Mouse (Mus musculus) lung, postnatal 36 days (tissue): ENCODE data around the gene Ptpn14.

Experiments used
- DNase-seq: peaks from one replicate; pipeline ENCODE4 v3.0.0; 2022; ENCODE audit warnings: mixed read lengths

Ptpn14 gene

DNA sequence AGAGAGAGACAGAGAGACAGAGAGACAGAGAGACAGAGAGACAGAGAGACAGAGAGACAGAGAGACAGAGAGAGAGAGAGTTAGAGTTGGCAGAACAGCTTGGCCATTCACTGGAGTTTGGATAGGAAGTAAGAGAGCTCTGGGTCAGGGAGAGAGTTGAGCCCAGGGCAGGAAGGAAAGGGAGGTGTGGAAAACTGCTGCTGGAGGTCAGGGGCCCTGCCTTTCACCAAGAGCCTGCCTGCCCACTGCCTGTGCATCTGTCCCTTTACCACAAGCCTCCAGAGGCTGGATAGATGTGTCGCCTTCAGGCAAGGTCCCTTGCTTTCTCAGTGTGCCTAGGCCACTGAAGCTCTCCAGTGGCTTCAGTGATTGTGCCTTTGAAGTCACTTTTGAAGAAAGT, 46.7 kb downstream of the Ptpn14 start:
- no peak for DNase-seq

DNA sequence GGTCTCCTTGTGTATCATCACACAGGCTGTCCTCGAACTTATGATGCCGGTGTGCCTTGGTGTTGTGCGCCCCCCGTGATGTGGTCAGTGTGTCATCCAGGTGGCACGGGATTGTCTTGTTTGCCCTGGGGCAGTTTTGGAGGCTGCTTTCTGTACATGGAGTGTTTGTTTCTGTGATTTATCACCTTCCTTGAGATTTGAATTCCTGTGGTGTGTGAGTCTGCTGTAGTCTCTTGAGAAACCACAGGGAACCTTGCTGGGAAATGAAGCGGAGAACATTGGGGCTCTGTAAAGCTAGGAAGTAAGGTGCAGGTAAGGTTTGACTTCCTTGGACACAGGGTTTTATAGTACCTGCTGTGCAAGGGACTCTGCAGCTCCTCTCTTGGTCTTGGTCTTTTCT, 49.1 kb downstream of the Ptpn14 start:
- DNase-seq, result no peak

DNA sequence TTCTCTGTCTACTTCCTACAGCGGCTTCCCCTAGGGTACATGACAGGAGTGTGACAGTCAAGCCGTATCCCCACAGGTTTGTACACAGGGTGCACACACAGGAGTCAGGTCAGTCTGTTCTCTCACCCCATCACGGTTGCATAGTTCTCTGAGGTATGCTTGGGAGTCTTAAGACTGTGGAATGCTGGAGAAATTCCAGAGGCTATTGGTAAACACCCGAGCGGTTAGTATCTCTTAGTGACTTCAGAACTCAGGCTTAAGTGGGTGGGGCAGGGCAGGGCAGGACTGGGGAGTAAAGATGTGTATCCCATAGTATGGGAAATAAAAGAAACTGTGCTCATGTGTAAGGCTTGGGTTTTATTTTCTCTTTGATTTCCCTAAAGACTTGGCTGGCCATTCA, 50.3 kb downstream of the Ptpn14 start:
- peak; percentile 49 for DNase-seq

DNA sequence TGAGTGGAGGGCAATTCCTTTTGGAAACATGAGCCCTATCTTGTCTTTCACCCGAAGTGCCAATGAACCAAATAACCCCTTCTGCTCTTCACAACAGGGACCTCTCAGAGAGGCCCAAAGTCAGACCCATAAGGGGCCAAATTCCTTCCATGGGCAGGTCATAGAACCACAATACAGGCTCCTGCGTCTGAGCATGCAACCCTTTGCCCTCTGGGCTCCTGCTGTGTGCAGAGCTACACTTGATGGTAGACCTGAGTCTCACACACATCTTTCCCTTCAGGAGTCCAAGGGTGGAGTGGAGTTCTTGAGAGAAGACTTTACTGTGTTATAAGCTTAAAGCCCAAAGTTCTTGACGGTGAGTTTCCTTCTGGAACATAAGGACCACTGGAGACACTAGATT, 51.2 kb downstream of the Ptpn14 start:
- no peak for DNase-seq

DNA sequence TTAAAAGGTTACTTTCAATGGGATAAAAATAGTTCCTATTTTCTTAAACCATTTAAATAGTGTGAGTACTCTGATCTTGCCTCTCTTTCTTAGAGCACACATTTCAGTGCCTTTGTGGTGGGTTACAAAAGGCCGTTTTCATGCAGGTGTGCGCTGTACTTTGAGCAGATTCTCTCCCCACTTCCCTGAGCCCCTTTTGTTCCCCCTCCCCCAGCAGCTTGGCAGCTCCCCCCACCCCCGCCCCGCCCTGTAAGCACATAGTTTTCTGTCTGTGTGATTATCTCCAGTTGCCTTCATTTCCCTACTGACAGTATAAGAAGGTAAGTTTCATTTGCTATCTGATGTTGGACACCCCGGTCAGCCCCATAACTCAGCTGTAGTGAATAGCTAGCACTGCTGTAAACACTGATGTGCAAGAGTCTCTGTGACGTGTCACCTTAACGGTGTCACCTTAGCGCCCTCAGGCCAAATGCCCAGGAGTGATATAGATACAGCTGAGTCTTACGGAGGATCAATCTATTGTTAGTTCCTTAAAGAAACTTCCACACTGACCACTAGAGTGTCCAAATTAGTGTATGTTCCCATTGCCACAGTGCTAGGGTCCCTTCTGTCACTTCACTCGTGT, 53.8 kb downstream of the Ptpn14 start:
- DNase-seq, result no peak

DNA sequence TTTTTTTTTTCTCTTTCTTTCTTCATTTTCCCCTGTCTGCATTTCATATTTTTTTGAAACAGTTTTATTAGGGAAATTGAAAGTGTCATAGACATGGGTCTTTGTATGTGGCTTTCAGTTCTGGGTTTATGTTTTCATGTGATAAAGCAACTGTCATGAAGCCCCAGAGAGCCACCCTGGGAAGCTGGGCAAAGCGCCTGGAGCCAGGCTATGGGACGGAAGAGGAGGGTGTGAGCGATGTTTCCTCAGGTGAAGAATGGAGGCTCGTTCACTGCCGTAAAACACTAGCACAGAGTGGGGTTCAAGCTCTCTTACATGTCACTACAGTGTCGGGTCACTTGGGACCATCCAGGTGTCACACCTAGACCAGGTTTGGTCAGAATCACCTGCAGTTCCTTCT, 54.6 kb downstream of the Ptpn14 start:
- no peak for DNase-seq

DNA sequence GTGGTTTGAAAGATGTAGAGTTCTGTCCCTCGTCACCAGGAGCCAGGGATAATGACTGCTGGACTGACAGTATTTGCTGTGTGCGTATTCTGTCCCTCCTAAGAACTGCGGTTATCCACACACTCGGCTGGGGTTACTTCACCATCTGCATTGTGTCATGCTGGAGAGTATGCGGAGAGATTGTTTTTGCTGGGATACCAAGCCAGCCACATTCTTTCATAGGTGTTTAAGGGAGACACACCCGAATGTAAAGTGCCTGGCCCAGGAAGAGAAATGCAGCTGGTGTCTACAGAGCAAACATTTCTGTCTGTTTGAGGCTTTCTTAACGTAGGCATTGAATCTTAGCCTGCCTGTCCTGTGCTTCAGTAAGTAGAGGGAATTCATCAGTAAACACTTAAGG, 56.4 kb downstream of the Ptpn14 start:
- peak; percentile 54 for DNase-seq

DNA sequence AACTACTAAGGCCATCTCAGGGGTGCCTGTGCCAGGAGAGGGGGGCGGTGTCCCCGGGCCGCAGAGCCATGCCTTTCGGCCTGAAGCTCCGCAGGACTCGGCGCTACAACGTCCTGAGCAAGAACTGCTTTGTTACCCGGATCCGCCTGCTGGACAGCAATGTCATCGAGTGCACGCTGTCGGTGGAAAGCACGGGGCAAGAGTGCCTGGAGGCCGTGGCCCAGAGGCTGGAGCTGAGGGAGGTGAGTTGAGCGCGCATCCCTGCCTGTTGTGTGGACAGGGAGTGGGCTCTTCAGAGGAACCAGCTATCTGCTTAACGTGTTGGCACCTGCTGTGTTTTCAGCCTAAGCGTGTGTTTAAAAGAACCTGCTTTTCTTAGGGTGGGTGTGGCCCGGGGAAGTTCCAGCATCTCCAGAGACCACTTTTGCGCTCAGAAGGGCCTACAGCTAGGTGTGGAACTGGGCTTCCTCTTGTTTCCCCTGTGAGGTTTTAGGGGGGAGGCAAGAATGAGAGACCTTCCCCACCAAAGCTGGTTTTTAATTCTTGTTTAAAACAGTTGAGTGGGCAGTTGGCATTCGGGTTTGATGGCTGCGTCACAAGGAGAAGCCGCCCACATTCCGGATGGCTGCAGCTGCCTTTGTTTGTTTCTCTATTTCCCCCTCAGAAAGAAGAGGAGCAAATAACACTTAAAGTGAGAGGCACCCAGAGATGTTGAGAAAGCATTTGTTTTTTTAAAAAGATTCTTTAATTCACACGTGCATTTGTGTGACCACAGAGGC, 58.8 kb downstream of the Ptpn14 start:
- DNase-seq, result peak; percentile 52

DNA sequence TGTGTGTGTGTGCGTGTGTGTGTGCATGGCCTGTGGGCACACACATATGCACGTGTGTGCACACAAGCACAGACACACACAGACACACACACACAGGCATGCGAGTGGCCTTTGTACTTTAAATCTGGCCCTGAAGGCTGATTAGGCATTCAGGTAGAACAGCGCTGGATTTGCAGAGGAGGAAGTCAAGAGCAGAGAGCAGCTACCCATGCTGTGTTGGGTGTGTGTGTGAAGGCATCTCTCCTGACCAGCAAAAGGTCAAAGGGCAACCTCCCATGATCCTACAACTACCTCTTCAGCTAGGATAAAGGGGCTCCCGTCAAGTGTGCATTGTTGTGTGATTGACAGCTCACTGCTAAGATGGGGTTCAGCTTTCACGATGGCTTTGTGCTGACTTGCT, 61.5 kb downstream of the Ptpn14 start:
- no peak for DNase-seq

DNA sequence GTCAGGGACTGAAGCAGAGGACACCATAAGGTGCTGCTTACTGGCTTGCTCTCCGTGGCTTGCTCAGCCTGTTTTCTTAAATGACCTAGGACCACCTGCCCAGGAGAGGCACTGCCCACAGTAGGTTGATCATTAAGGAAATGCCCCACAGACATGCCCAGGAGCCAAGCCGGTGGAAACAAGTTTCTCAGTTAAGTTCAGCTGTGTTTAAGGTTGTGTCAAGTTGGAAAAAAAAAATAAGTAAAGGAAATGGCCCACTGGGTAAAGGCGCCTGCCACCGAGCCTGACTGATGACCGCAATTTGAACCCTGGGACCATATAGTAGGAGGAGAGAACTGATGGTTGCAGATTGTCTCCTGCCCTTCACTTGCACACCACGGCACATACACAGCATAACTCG, 62.6 kb downstream of the Ptpn14 start:
- no peak for DNase-seq

DNA sequence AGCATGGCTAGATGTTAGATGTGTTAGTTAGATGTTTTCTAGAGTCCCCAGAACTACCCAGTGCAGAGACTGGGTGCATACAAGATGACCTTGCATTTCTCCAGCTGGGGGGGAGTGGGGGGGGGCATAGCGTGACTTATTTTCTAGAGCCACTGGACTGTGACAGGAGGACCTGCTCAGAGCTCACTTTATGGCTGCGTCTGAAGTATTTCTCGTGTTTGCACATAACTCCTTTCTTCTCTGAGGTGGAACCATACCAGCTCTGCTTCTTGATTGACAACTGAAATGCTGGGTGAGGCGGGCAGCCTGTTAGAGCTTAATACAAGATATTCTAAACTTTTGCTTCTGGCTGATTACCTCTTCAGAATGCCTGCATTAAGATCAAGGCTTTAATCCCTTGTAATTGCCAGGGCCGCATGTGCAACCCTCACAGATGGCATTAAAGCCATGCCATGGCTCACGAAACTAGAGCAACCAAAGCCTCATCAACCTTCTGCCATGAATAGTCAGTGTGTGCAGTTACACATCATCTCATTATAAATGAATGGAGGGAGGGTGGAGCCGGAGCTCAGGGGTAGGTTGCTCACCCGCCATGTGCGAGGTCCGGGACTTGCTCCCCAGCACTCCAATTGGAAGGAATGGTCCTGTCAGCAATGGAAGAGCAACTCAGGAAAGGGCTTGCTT, 63.6 kb downstream of the Ptpn14 start:
- no peak for DNase-seq

DNA sequence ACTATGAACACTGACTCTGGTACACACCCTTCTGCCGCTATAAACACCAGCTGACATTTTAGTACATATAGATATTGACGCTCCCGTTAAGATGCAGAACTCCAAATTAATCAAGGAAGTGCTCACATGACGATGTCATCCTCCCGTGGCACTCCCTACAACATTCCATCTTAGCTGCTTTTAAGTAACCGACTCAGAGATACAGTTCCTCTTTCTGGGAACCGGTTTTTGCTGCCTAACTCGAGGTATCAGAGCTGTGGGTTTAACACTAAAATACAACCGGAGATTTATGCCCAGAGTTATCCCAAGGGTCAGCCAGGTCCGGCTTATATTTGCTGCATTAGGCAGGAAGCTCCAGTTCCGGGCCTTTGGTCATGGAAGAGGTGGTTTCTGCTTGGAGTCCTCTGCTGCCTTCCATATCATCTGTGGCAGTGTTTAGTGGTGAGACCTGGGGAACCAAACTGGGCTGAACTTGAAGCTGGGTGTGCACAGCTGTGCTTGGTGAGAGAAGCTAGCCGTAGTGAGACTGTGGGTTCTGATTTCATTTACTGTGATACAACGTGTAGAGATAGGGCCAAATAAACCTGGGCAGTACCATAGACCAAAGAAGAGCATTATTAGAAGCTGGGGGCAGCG, 64.6 kb downstream of the Ptpn14 start:
- no peak for DNase-seq

DNA sequence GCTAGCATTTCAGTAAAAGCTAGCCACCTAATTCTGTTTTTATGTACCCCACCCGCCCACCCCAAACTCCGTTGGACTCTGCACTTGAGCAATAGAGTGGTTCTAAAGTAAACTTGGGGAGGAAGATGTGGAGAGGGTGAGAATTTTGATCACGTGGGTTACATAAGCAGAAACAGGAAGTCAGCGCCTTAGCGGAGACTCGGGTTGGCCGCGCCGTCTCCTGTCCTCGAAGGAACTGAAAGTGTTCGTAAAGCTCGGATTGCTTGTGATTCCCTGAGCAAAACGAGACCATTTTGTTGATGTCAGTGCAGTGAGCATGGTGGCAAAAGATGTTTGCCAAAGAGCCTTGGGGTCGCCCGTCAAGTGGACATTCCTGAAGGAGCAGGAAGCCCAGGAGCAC, 70.9 kb downstream of the Ptpn14 start:
- peak; percentile 56 for DNase-seq

DNA sequence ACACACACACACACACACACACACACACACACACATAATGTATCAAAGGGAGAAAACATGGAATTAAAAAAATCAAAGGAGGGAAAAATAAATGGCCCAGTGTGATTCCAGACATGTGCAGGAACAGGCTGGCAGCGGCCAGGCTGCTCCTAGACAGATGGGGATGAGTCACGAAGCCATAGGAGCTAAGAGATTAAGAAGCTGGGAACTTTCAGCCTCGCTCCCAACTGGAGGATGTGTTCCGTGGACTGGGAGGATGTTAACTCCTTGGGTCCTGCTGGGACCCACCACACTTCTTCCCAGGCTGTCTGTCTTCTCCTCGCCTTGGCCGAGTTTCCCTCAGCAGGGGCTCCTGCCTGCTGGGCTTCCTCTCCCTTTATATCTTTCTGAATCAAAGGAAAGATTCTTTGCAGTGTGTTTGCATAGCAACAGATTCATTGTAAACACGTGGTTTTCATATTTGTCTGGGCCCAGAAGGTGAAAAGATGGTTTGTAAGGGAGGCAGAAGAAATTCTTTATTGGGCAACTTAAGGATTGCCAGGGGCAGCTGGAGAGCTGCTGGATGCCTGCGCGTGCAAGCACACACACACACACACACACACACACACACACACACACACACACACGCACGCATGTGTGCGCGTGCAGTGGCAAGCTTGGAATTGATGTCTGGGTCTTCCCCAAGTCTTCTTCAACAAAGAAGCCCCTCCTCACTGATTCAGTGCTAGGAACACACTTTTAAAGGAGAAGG, 72.3 kb downstream of the Ptpn14 start:
- no peak for DNase-seq

DNA sequence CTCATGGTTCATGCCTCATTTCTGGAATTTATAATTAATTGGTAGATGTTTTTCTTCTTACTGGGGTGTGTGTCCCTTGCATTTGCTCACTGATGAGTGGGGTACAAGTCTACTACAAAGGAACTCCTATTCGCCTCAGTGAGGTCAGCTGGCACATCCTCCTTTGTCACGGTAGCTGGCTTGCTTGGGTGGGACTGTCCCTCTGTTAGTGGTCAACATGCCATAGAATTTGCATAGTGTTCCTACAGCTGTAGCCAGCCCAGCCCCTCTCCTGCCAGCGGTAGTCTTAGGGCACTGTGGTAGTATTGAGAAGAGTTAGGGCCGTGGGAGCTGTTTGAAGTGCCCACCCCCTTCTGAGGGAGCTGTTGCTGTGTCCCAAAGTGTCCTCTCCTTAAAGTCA, 73.2 kb downstream of the Ptpn14 start:
- DNase-seq, result no peak

DNA sequence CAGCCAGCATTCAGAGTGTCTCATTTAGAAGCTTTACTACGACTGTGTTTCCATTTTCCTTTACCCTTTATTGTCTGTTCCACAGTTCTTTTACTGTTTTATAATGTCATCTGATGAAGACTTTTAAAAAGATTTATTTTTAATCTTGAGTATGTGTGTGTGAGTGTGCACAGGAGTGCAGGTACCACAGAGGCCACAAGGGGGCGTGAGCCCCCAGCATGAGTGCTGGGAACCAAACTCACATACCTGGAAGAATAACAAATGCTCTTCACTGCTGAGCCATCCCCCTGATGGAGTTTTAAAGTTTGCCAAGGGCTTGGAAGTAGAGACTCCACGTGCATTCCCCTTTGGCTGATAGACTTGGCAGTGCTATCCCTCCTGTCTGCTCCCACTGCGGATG, 74.5 kb downstream of the Ptpn14 start:
- no peak for DNase-seq

DNA sequence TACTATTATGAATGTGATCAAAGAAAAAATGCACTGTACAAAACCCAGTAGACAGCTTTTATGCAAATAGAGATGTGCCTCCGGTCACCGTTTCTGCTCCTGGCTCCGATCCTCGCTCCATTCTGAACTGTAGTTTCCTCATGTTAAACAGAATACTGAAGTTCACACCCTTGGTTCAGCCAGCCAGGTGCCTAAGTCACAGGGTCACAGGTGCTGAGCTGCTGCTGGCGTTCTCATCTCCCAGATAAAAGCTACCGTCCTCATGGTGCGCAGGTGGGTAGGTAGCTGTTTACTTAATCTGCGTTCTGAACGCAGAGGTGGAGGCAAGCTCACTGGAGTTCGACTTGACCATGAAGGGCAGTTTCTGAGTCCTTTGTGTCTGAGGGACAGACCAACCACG, 75.7 kb downstream of the Ptpn14 start:
- DNase-seq, result no peak

DNA sequence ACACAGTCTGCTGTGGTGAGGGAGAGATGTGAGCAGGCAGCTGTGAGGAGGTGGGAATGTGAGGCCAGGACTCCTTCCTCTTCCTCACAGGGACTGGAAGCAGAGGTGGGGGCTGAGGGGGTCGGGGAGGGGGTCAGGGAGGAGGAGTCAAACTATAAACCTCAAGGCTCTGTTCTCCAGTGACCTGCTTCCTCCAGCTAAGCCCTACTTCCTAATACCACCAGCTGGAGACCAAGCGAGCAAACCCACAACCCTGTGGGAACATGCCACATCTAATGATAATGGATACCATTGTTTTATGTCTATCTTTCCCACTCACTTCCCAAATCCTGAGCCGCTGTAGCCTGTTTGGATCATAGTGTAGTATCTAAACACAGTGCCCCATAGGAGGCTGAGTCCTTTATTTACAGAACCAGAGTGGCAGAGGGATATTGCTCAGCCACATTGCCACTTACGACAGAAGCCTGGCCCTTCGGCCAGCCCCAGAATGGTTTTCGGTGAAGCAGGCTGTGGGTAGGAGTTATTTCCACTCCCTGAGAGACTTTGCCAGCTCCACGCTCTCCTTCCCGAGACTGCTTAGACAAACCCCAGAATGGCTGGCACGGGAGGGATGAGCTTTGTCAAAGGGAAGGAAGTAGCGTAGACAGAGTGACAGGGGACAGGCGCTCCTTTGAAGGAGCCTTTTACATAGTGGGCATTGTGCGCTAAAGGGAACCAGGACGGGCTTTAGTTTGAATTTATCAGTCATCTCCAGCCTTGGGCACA, 78.6 kb downstream of the Ptpn14 start:
- peak; percentile 49 for DNase-seq

DNA sequence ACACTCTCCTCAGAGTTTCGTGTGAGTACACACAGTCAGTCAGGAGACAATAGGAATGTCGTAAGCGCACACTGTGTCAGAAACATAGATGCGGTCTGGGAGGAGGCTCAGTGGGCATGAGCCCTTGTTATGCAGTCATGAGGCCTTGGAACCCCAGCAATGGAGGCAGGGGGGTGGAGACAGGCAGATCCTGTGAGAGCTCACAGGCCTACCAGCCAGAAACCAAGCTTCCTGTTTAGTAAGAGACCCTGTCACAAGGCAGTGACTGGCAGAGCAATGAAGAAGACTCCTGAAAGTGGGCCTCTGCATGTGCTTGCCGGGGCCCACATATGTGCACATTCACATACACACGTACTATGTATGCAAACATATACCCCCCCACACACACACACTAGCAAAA, 79.9 kb downstream of the Ptpn14 start:
- no peak for DNase-seq

DNA sequence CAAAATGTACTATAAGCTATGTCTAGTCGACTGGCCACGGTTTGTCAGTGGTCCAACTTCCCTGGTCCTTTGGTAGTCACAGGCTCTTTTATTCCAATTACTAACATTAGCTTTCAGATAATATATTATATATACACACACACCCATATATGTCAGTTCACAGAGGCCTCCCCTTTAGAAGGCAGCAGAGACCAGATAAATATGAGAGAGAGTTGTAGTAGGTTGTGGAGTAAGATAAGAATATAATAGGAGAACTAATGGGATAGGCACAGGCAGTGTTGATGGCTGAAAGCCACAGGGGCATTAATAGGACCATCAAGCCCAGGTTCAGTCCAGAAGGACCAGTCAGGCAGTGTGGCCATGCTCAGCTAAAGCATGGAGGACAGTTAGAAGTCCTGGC, 80.4 kb downstream of the Ptpn14 start:
- no peak for DNase-seq

DNA sequence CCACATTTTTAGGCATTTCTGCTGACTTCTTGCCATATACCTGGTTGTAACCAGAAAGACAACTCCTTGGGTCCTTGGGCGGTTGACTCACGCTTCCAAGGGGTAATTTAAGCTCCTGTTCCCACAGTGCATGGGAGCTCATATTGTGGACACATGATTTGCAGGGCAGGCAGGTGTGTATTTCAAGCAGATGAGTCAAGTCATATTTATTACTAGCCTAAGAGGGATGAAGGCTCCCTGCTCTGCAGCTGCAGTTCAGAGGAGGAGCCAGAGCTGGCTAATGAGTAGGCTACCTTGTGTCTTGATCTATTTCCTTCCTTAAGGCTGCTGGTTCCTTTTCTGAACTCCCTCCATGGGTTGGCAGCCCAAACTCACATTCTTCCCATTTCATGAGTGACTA, 83.7 kb downstream of the Ptpn14 start:
- DNase-seq, result no peak

DNA sequence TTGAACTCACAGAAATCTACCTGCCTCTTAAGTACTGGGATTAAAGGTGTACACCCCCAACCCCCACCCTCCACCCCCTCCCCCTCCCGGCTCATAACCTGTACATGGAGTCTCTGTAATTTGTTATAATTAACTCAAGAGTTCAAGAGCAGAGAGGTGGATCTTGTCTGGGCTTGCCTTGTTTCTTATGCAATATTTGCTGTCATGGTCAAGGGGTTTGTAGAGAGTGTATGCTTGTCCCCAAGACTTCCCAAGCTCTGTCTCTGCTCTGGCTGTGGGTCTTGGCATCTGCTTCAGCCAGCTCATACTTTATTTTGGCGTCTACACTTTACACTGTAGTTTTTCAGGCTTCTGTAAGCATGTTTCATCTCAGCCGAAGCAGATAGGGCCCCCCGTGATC, 86.3 kb downstream of the Ptpn14 start:
- no peak for DNase-seq
